Mouse (Mus musculus) E14TG2a.4 (cell line): ENCODE data around the gene Cst13.

Source experiments
- CTCF ChIP-seq: conservative IDR thresholded peaks from 2 replicates; pipeline ENCODE4 v1.5.1; 2014; ENCODE audit warnings: low read length
- NANOG ChIP-seq: IDR thresholded peaks from 2 replicates; pipeline ENCODE4 v1.6.1; 2014; ENCODE audit warnings: borderline replicate concordance, low read length, mixed read lengths

DNA sequence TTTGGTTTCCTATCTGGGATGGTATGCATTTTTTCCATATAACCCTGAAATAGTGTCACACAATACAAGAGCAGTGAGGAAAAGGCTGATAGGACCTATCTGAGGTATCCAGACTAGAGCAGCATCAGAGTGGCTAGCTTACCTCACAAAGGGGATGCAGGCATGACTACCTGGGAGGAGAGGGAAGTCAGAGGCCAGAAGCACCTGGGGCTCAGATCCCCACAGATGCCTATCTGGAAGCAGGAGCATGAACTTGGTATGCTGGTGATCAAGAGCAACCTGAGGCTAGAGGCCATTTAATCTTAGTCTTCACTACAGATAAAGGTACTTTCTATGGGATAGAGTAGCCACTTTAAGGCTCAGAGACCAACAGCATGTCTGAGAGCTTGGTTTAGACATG lies at the start of gene Cst13:
- no peak for TF ChIP-seq CTCF
- no peak for TF ChIP-seq NANOG
